Mouse (Mus musculus) spleen, postnatal 14 days (tissue): ENCODE results near the gene Sbno1.

ENCODE experiments used
- DNase-seq, 2 experiments: peaks; one replicate each; pipeline ENCODE4 v3.0.0; 2021 to 2022; ENCODE audit warnings: low spot score in 2 of 2

The Sbno1 gene

GRCm38 (mm10) chr5:124334392-124334791 is 91.4 kb downstream of the Sbno1 start:
- DNase-seq, result no peak

GRCm38 (mm10) chr5:124330086-124330485 is 95.7 kb downstream of the Sbno1 start:
- no peak for DNase-seq

GRCm38 (mm10) chr5:124327510-124328364 is 98.1 kb downstream of the Sbno1 start, which contains the start of the genes Mphosph9 and 2810006K23Rik:
Gene Mphosph9, minus strand, starts transcription at chr5:124327972.
Gene 2810006K23Rik, plus strand, starts transcription at chr5:124328089.
- DNase-seq, result peak; percentile 99

GRCm38 (mm10) chr5:124326829-124327228 is 99.0 kb downstream of the Sbno1 start:
- no peak for DNase-seq
